23 mouse cellular contexts compared by ENCODE assay signal in the genomic region with DNA sequence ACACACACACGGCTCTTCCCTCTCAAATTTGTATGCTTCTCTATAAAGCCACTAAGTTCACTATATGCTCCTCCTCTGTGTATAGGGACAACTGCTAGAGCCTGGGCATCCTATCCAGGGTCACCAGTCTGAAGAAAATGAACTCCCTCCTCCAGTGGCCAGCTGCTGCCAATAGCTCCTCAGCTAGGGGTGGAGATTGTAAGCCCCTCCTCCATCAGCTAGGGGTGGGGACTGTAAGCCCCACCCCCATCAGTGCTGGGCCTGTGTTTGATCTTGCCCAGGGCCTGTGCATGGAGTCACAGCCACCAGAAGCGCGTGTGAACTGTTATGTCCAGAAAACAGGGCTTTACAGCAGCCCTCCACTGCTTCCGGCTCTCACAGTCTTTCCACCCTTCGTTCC. TPM values are rescaled to one million over a fixed set of nuclear protein-coding genes. Genes with fewer than 3 reads are reported as not detected.
A peak's percentile ranks its signal among the peaks of the same experiment; 100 is the strongest.
DNase-seq lines count a peak whose midpoint lies in the region; ATAC-seq and TF ChIP-seq lines count a peak whose summit lies in the region.
"Had no signal": no experiment of that assay in that cellular context is flagged by ENCODE, and none has a peak within 500 bp of the region (broad histone marks: within the 10 kb centered on the region; RNA-seq: fewer than 3 reads in every experiment).

No protein-coding gene starts in this region.

- in situ Hi-C loops in ES-E14 (cut with MboI; ENCODE audit: low sequenced_read_pairs in 2 of 2, unreplicated experiment in 2 of 2), result no loop called here

- H3K4me3 ChIP-seq in midbrain, embryonic 11.5 days (ENCODE audit: low read depth, low read length), result no peak overlapping the region
- no peak overlapping the region for H3K4me3 ChIP-seq in midbrain, embryonic 13.5 days (replicated peaks)
- no peak overlapping the region for H3K4me3 ChIP-seq in ES-E14 (ENCODE audit: insufficient read depth in 1 of 2, low read depth in 1 of 2, low read length in 2 of 2, poor library complexity in 1 of 2, severe bottlenecking in 1 of 2)
- H3K4me3 ChIP-seq: forebrain, embryonic 10.5 days; forebrain, embryonic 13.5 days; hindbrain, embryonic 12.5 days; hindbrain, embryonic 15.5 days had no signal

- peak; percentile 57 for DNase-seq in midbrain, embryonic 11.5 days (ENCODE audit: low spot score, missing footprints)
- DNase-seq in ES-E14 (ENCODE audit: low read depth, low spot score), result peak; percentile 40
- no peak for DNase-seq in kidney, postnatal 36 days
- DNase-seq in frontal cortex, postnatal 25 days (ENCODE audit: low spot score in 2 of 2), result no peak
- DNase-seq: adrenal gland, adult 8-10 months; adrenal gland, postnatal 25 days; B cell, adult 2 months; cerebellum, adult 11-12 months; cerebellum, adult 8-10 months; cerebellum, postnatal 10 days; cerebellum, postnatal 36 days; forebrain, postnatal 0 days; gastrocnemius, postnatal 25 days; heart, adult 11 months had no signal

- H3K9me3 ChIP-seq in midbrain, embryonic 11.5 days (ENCODE audit: control insufficient read depth, low read length), result no peaks in the 10 kb centered on the region
- no peaks in the 10 kb centered on the region for H3K9me3 ChIP-seq in midbrain, embryonic 13.5 days
- no peaks in the 10 kb centered on the region for H3K9me3 ChIP-seq in ES-E14 (ENCODE audit: control insufficient read depth, insufficient read depth, low read depth, low read length)
- H3K9me3 ChIP-seq: forebrain, embryonic 10.5 days; forebrain, embryonic 13.5 days; hindbrain, embryonic 12.5 days; hindbrain, embryonic 15.5 days had no signal

- peaks cover under 1% of the 10 kb centered on the region; the same call in 1 of the 2 replicates for H3K27me3 ChIP-seq in midbrain, embryonic 11.5 days (ENCODE audit: control insufficient read depth, insufficient read depth, low read length)
- H3K27me3 ChIP-seq in midbrain, embryonic 13.5 days, result peaks cover 17% of the 10 kb centered on the region

- 0 out of 2 replicates have a peak, but pooled peaks have one; percentile 30 for ATAC-seq in midbrain, embryonic 11.5 days (ENCODE audit: low FRiP score)
- ATAC-seq in midbrain, embryonic 13.5 days, result no peak
- ATAC-seq in common myeloid progenitor, adult 5-6 weeks (replicated peaks; ENCODE audit: low read depth, poor library complexity, severe bottlenecking), result peak; percentile 19; the same call in 1 of the 2 replicates
- ATAC-seq in megakaryocyte-erythroid progenitor cell, adult 5-6 weeks (replicated peaks; ENCODE audit: low FRiP score, low TSS enrichment, poor library complexity, severe bottlenecking), result peak; percentile 77
- ATAC-seq: forebrain, embryonic 13.5 days; forebrain, postnatal 0 days had no signal

- no peak overlapping the region for H3K9ac ChIP-seq in midbrain, embryonic 11.5 days (ENCODE audit: low read length)
- H3K9ac ChIP-seq in midbrain, embryonic 13.5 days (replicated peaks), result no peak overlapping the region
- H3K9ac ChIP-seq in ES-E14 (ENCODE audit: insufficient read depth, low read depth, low read length, poor library complexity, severe bottlenecking), result no peak overlapping the region
- H3K9ac ChIP-seq: forebrain, embryonic 13.5 days; forebrain, postnatal 0 days; hindbrain, embryonic 12.5 days; hindbrain, embryonic 15.5 days had no signal

- no peak overlapping the region for H3K27ac ChIP-seq in midbrain, embryonic 11.5 days (ENCODE audit: low read depth, low read length)
- no peak overlapping the region for H3K27ac ChIP-seq in midbrain, embryonic 13.5 days
- no peak overlapping the region for H3K27ac ChIP-seq in ES-E14 (ENCODE audit: insufficient read depth, low read depth, low read length, poor library complexity, severe bottlenecking)
- H3K27ac ChIP-seq: forebrain, embryonic 10.5 days; forebrain, embryonic 13.5 days; hindbrain, embryonic 12.5 days; hindbrain, embryonic 15.5 days had no signal

- H3K36me3 ChIP-seq in midbrain, embryonic 11.5 days (ENCODE audit: control insufficient read depth, insufficient read depth, low read length), result no peaks in the 10 kb centered on the region
- H3K36me3 ChIP-seq in midbrain, embryonic 13.5 days, result no peaks in the 10 kb centered on the region
- H3K36me3 ChIP-seq in ES-E14 (ENCODE audit: control insufficient read depth, insufficient read depth, low read length, poor library complexity, severe bottlenecking), result no peaks in the 10 kb centered on the region
- H3K36me3 ChIP-seq: forebrain, embryonic 10.5 days; hindbrain, embryonic 12.5 days; hindbrain, embryonic 15.5 days had no signal

- H3K4me2 ChIP-seq in midbrain, embryonic 11.5 days, result no peak overlapping the region
- H3K4me2 ChIP-seq in midbrain, embryonic 13.5 days (replicated peaks), result no peak overlapping the region
- H3K4me2 ChIP-seq: forebrain, embryonic 13.5 days; heart, embryonic 11.5 days; hindbrain, embryonic 12.5 days; hindbrain, embryonic 15.5 days had no signal

- peaks cover 4% of the 10 kb centered on the region; the same call in 1 of the 2 replicates for H3K4me1 ChIP-seq in midbrain, embryonic 11.5 days (ENCODE audit: control insufficient read depth, insufficient read depth, low read length)
- H3K4me1 ChIP-seq in midbrain, embryonic 13.5 days (replicated peaks), result peaks cover 5% of the 10 kb centered on the region
- H3K4me1 ChIP-seq in ES-E14 (ENCODE audit: control insufficient read depth in 2 of 2, insufficient read depth in 2 of 2, low read length in 2 of 2, poor library complexity in 1 of 2), result peaks cover 0 to 2% of the 10 kb centered on the region in 2 experiments; a peak in 1 of 4 replicates

- 80% methylated on average over 5 of the region's 5 CpGs for WGBS in midbrain, embryonic 11.5 days
- 78% methylated on average over 5 of the region's 5 CpGs for WGBS in midbrain, embryonic 13.5 days

TF ChIP-seq in ES-E14, 5 proteins besides CTCF, POLR2A, EP300 and RAD21:
- no peak for TF ChIP-seq CHD2 (IDR thresholded peaks at IDR 0.05; ENCODE audit: low read depth, low read length)
- no peak for TF ChIP-seq ZNF384 (IDR thresholded peaks at IDR 0.05; ENCODE audit: low read depth, low read length)
- no peak for TF ChIP-seq HCFC1 (IDR thresholded peaks at IDR 0.05; ENCODE audit: borderline replicate concordance, insufficient read depth, low read length)
- no peak for TF ChIP-seq MAFK (IDR thresholded peaks at IDR 0.05; ENCODE audit: insufficient read depth, low read depth, low read length)

RNA-seq across cellular contexts. Expression of gene Itga9, which starts 3.9 kb away (rescaled TPM):
- polyA plus RNA-seq in midbrain, embryonic 11.5 days (2014; fragmentation: Nextera tagmentation; extraction: Ambion mirVana), result 4.0 and 5.4 TPM in 2 replicates
- polyA plus RNA-seq in midbrain, embryonic 13.5 days (2015; fragmentation: Nextera tagmentation; extraction: Ambion mirVana), result 0.98 and 1.4 TPM in 2 replicates
- total RNA-seq in ES-E14 (2012; rRNA removed), result 19.7 and 43.7 TPM in 2 replicates
- total RNA-seq in common myeloid progenitor, adult 5-6 weeks (2017), result 3.0 and 7.0 TPM in 2 replicates
- 0.02 and 5.6 TPM in 2 replicates for total RNA-seq in megakaryocyte-erythroid progenitor cell, adult 5-6 weeks (2014; fragmentation: Nextera tagmentation)
- 0.50 TPM in 1 of 2 replicates, not detected in the other for total RNA-seq in megakaryocyte-erythroid progenitor cell, adult 5-6 weeks (2017)
- total RNA-seq: CH12.LX had no signal

Comparison
In these comparisons a context has a peak if more than half of its experiments do, and no peak if none do; other contexts are left out.
1. DNase-seq: peak in midbrain, embryonic 11.5 days (single experiment) and ES-E14 (single experiment); none in kidney, postnatal 36 days (0 of 2) and frontal cortex, postnatal 25 days (0 of 2).